Mouse (Mus musculus) heart, adult 8-10 months (tissue): ENCODE results near the gene Ccdc57. TPM values are rescaled to one million over a fixed set of nuclear protein-coding genes. Genes with fewer than 3 reads are reported as not detected.
"Not testable (repeated sequence)": the region's sequence is repeated elsewhere in the genome, so short reads cannot be mapped to it uniquely, and the experiment has no call there.

Experiments used
- DNase-seq: peaks from one replicate; pipeline ENCODE4 v3.0.0; 2022; ENCODE audit warnings: low spot score
- total RNA-seq, 4 experiments: library from RNA; stranded (reverse); gene quantifications; 2 replicates each; pipeline ENCODE4 v1.2.4; 2022

Ccdc57 gene
- total RNA-seq, 4 experiments from 2014 or later = 0.72 to 1.7 (median 1.2) TPM

DNA sequence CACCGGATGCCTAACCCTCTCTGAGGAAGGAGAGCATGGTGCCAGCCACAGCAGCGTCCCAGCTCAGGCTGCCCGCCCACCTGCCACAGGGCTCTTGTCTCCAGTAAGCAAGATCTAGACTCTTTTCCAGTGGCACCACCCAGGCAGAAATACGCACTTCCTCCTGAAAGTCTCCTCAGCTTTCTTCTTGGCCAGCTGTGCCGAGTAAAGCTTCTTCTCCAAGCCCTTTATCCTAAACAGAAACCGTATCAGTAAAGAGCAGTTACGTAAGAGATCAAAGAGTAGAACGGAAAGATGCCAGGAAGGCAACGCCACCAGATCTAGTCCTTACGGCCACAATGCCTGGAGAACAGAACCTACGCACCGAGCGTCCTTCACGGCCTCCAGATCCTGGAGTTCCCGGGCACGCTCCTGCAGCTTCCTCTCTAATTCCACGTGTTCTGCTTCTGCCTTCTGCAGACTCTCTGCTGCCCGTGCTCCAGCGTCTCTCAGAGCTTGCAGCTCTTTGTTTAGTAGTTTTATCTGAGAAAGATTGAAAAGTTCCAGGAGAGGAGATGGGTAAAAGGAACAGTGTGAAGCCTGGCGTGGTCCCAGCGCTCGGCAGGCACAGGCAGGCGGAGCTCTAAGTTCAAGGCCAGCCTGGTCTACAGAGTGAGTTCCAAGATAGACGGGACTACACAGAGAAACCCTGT lies 29.4 kb downstream of the Ccdc57 start:
- no peak for DNase-seq

DNA sequence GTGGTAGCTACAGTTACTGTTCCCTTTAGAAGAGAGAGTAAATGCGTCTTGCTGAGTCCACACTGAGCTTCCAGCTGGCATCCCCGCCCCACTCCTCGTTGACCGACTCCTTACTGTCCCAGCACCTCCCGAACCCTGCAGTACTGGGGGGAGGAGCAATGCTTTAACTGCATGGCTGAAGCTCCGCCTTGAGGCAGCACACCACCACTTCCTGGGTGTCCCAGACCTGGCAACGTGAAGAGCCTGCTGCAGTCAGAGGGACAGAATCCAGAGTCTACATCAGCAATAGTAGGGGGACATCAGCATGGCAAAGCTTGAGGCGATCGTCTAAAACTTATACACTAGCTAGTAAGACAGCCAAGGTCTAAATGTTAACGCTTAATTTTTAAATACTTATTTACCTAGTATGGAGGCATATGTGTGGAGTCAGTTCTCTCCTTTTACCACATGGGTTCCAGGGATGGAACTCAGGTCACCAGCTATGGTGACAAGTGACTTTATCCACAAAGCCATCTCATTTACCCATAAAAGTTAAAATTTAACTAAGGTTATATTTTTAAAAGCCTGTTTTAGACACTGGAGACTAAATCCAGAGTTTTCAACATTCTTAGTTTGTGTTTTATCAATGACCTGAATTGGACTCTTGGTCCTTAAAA lies 30.1 kb downstream of the Ccdc57 start:
- DNase-seq = no peak

DNA sequence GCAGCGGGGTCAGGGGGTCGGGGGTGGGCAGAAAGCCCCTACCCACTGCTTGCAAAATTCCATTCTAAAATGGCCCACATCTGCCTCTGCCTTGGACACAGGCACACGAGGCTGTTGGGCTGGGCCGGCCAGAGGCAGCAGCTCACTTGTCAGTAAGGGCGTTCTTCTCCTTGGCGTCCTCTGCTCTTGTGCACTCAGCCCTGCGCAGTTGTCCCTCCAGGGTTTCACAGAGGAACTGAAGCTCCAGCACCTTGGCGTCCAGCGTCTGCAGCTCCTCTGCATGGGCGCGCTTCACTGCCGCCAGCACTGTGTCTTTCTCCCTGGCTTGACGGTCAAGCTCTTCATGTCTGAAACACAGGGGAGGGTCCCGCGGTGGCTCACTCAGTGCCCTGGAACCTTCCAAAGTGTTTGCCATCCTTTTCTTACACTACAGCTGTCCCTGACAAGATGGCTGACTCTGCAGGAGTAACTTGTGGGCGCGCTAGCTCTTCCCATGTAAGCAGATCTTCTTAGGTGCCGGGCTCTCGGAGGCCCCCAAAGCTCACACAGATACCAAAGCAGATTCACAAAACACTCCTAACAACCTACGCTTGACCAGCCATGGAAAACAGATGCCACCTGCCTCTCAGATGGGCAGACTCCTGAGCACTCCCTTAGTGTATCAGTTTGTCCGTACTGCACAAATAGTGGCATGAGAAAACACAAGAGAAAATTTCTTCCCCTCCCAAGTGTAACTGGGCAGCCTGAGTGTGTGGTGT lies 30.8 kb downstream of the Ccdc57 start:
- DNase-seq = no peak

DNA sequence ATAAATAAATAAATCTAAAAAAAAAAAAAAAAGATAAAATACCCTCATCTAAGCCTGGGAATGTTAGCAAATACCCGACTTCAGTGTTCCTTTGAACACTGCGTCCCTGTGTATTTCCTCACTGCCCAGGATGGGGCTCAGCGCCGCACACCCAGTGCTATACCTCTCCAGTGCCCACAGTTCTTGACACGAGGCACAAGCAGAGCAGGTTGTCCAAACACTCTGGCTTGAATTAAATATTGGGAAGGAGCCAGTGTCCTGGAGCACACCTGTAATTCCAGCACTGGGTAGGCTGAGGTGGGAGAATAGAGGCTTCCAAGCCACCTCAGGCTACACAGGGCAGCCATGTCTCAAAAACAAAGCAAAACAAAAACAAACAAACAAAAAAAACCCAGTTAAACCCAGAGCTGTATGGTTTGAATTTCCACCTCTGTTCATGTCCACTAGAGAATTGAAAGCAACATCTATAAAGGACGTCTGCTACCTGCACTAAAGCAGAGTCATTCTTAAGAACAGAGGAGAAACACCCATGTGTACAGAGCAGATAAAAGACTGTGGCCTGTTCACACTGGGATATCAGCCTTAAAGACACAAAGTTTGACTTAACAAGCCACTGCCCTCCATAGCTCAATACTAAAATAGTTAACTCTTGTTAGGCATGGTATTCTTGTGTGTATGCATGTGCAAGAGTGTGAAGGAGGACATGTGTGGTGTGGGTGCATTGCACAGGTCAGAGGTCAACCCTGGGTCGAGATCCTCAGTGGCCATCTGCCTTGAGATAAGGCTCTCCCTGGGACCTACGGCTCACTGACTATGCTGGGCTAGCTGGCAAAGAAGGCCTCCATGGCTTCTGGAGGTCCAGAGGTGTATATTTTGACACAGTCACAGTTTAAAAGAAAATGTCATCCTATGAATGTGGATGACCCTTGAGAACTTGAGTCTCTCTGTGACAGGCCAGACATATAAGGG lies 32.1 kb downstream of the Ccdc57 start:
- DNase-seq = no peak

DNA sequence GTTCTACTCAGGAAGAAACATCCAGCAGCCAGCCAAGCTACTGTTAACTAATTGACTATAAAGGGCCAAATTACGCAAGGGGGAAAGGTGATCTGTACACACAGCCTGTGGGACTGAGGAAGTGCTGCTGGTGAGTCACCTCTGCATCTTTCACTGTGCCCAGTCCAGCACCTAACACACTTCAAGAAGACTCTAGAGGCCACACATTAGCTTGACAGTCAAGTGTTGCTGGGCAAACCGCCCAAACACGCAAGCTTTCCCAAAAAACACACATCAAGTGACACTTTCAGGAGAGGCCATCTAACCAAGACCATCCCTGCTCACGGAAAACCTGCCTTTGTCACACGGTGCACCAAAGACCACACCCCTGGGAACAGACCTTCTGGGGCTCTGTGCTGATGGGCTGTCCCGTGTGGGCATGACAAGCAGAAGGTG lies 34.5 kb downstream of the Ccdc57 start:
- DNase-seq = no peak

DNA sequence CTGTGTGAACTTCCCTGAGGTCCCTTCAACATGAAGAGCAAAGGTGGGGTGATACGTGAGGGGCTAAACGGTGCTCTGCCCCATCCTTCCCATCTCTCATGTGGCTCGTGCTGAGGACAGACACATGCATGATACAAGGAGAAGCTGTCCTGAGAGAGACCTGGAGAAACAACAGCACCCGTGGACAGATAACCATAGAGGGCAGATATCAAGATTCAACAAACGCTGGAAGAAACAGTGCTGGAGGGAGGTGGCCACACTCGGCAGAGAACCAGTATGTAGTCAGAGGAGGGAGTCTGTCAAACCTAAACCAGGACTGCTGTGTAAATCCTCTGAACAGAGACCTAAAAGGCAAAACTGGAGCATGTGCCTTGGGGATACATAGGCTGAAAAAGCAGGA lies 37.2 kb downstream of the Ccdc57 start:
- DNase-seq = no peak

DNA sequence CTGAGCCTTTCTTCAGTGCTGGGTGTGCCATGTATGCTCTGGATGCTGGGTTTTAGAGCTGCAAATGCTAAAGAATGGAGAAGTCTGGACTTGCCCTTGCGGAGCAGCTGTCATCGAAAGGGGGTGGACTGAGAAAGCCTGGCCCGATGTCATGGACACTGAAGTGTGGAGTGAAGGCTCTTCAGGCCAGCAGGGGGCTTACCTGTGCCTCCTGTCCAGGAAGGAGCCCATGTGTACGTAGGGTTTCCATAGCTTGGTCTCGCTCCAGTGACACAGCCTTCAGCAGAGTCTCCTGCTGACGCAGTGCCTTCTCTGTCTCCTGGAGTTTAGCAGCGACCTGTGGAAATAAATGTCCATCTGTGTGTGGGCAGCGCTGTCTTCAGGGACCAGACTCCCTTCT lies 38.3 kb downstream of the Ccdc57 start:
- DNase-seq = no peak

DNA sequence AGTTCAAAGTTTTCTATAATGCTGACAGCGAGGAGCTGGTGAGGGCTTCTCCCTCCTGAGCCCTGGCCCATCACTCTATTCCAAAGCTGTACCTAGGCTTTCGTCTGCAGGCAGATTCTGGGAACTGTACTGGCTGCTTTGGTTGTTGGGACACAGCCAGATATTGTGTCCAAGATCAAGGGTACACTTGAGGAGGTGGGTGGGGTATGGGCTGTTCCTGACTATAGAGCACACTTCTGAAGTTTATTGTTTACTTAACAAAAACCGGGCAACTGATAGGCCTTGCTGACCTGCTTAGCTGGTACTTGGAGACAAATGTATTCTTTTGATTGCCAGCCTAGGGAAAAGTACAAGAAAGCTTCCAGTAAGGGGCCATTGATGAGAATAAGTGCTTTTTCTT lies 43.5 kb downstream of the Ccdc57 start:
- DNase-seq = no peak

DNA sequence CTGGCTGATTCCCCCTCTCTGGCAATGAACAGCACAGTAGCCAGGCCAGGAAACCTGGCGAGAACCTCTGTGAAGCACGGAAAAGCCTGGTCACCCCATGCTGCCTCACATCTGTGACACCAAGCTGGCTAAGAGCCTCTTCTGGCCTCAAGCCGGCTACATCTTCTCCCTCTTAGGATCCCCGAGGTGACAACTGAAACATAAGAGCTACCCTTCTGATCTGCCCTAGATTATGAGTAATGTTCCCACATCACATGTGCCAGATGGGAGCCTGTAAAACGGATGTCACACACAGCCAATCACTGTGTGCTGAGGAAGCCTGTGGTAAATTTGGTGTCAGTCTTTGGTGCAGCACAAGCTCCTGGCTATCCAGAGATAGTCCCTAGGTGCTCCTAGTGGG lies 44.0 kb downstream of the Ccdc57 start:
- DNase-seq = no peak

DNA sequence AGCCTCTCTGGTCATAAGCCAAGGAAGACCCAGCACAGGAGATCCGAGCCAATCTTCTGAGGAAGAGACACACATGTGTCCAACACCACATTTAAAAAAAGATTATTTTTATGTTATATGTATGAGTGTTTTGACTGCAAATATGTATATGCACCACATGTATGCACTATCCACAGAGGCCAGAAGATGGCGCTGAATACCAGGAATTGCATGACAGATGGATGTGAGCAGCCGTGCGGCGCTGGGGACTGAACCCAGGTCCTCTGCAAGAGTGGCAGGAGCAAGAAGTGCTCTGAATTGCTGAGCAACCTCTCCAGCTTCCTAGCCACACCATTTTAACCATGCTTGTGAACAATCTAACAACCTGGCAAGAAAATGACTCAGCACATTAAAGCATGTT lies 45.2 kb downstream of the Ccdc57 start:
- DNase-seq = no peak

DNA sequence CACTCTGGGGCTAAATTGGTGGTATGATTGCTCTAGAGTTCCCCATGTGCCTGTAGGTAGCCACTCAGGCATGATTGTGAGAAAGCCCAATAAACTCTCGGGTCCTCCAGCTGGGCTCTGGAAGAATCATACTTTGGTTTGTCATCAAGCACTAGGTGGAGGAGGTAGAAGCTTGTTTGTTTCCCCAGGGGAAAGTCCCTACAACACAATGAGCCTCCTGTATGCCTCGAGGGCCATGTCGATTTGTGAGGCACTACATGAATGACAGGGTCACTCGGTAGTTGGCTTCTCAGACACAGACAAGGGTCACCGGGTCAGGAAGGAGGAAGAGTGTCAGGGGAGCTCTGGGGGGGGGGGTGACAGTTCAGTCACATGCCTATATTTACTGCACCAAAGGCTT lies 46.2 kb downstream of the Ccdc57 start:
- no peak for DNase-seq

DNA sequence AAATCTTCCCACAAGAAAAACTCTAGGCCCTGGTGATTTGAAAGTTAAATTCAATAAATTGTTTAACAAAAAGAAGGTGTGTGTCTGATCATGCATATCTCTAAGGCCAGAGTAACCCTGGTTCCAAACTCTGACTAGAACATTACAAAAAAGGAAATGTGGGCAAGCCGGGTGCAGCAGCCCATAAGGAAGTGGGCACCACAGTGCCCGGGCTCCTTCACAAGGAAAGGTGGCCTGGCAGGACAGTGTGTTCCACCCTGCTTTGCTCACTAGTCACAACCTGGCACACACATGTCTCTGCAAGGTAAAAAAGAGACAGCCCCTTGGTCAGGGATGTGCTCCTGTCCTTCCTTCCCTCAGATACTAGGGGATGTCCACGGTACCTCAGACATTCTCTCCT lies 49.1 kb downstream of the Ccdc57 start:
- DNase-seq = no peak

DNA sequence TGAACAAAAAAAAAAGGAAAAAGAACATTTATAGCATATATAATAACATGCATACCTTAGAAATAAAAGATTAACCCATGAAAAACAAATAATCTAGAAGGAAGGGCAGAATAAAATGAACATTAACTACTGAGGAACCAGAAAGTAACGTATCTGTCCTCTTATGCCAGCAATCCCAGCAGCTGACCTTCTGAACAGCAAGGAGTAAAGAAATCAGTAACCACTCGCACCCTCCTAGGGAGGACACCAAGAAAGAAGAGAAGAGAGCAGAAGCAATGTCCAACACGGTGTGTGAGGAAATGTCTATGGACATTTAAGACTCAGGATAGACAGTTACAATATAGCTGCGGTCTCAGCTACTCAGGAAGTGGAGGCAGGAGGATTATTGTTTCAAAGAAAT lies 49.7 kb downstream of the Ccdc57 start:
- DNase-seq = no peak

DNA sequence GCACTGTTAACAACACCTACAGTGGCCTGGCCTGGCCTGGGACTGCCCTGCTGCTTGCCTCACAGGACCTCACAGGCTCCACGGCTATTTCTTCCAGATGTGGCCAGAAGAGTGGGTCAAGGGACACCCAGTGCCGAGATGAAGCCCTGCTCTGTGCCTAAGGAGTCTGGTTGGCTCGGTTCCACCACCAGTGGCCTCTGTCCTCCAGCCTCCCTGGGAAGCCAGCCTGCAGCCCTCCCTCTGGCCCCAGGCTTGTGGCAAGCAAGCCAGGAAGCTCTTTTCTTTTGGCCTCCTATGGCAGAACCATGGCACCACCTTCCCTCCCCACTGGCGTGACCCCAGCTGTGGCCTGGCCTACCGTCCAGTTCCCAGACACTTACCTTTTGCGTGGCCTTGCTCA lies 59.5 kb downstream of the Ccdc57 start:
- no peak for DNase-seq

DNA sequence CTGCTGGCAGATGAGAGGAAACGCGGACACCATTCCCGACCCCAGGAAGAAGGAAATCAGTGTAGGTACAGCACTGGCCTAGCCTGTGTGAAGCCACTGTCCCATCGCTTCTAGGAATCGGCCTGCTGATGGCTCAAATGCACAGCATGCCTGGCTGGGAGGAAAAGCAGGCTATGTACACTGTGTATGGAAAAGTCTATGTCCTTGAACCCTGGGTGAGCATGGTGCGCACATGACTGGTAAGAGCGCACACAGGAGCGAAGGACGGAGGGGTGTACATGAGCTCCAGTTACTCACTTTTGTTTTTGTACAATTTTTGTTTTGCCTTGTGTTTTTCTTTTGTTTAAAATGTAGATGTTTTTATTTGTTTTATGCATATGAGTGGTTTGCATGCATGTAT lies 61.2 kb downstream of the Ccdc57 start:
- no peak for DNase-seq

DNA sequence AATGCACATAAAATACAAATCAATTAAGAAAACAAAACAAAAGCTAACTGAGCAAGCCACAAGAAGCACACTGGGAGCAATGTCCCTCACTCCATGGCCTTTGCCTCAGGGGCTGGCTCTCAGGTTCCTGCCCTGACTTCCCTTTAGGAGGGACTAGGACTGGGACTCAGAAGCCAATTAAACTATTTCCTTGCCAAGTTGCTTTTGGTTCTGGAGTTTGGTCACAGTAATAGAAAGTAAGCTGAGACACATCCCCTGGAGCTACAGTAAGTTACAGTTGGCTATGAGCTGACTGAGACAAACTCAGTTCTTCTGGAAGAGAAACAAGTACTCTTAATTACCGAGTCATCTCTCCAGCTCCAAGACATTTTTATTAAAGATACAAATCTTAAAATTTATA lies 66.9 kb downstream of the Ccdc57 start:
- DNase-seq = no peak

DNA sequence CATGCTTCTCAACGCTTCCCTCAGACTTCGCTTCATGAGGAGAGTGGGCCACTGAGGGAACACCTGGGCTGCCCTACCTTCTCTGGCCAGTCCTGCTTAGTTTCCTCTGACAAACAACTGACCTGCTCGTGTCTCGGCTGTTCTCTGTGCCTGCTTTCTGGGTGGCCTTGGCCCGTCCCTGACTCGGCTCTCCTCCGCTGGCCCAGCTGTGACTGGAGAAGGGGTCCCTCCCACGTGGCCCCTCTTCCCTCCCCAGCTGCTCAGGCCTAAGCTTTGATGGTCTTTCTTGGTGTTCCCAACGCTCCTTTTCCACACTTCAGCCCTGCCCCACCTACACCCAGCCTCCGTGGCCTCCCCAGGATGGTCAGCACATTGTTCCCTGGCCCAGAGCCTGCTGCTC lies 69.9 kb downstream of the Ccdc57 start:
- DNase-seq = no peak

DNA sequence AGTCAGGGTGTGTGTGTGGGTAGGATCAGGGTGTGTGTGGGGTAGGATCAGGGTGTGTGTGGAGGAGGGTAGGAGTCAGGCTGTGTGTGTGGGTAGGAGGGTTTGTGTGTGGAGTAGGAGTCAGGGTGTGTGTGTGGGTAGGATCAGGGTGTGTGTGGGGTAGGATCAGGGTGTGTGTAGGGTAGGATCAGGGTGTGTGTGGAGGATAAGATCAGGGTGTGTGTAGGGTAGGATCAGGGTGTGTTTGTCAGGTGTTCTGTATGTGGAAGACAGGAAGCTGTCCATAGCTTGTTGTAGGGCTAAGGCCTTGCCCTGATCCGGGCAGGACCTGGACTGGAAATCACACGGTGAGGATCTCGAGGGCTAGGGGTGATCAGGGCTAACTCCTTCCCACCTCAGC lies 76.7 kb downstream of the Ccdc57 start:
- DNase-seq = not testable (repeated sequence)

DNA sequence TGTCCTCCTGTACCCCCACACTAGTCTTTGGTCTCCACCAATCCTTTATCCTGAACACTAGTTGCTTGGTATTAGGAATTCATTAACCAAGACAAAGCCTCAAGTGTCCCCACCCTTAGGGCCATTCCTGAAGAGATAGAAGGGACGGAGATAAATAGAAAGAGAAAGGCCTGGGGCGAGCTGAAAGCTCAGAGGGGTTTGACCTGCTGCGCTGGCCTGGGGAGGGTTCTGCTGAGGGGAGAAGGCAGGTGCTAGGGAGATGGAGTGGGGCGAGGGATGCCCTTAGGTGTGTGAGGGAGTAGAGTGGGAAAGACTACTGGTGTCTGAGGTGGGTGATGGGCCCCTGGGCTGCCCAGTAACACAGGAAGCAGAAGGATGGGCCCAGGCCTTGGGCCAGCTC lies 78.9 kb downstream of the Ccdc57 start:
- DNase-seq = no peak

DNA sequence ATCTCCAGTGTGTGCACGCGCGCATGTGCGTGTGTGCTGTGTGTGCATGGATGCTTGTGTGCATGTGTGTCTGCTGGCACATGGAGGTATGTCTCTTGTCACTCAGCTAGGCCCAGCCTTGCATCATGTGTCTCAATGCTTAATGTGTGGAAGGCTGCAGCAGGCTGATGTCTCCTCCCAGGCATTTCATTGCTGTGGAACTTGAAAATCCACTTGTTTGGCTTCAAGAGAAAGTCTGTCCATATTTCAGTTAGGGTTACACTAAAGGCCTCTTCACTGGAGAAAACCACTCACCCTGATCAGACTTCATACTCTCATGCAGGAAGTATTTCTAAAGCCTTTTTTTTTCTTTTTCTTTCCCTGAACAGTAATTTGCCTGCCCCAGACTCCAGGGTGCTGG lies 79.5 kb downstream of the Ccdc57 start:
- no peak for DNase-seq

DNA sequence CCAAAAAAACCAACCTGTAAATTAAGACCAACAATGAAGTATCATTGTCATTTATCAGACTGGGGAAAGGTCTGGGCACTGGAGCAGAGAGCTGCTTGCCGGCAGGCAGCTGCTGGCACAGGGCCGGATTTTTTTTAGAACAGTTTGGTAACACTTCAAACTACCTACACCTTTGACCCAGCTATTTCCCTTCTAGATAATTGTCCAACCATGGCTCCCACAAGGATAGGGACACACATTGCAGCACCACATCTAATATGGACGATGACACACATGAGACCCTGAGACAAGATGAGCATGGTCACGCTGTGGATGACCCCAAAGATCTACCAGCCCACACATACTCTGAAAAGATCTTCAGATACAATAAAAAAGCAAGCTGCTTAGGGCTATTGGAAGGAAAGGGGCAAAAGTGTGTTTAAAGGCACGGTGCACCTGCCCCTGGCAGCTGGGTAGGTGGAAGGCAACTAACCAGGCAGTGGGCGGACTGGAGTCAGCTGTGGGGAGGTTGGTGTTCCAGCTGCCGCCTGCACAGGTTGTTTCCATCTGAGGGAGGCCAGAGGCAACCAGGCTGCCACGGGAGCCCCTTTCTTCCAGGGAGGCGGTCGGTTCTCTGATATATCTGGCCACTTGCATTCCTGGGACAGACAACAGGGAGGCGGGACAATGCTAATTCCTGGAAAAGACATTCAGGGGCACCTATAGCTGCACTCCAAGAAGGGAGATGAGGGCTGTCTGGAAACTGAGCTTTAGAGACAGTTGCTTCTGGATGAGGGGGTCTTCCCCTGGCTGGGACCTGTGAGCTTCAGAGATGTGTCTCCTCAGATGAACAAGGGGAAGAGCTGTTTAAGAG lies 80.4 kb downstream of the Ccdc57 start:
- no peak for DNase-seq
